23 mouse cellular contexts compared by ENCODE assay signal in genomic region chrX:155901742-155902141, GRCm38 (mm10).
DNase-seq lines count a peak whose midpoint lies in the region; ATAC-seq and TF ChIP-seq lines count a peak whose summit lies in the region.
"Had no signal": no experiment of that assay in that cellular context is flagged by ENCODE, and none has a peak within 500 bp of the region (broad histone marks: within the 10 kb centered on the region; RNA-seq: fewer than 3 reads in every experiment).

No protein-coding gene starts in this region.

- dilution Hi-C loops in CH12.LX (cut with MboI; ENCODE audit: extremely low pct_ligation_motif_present, extremely low pct_unique_long_range_greater_than_20kb, low sequenced_read_pairs): no loop called here

- no peak overlapping the region for H3K27ac ChIP-seq in CH12.LX (ENCODE audit: insufficient read depth, low read depth)
- H3K27ac ChIP-seq: forebrain, embryonic 13.5 days; heart, adult 2 months; heart, embryonic 15.5 days; hindbrain, embryonic 15.5 days had no signal

- intact Hi-C loops in heart, postnatal 14 days (cut with DNase I): no loop called here

- H3K4me2 ChIP-seq in CH12.LX (ENCODE audit: insufficient read depth, low read depth, poor library complexity, severe bottlenecking): no peak overlapping the region
- H3K4me2 ChIP-seq: forebrain, embryonic 13.5 days; heart, embryonic 11.5 days; heart, embryonic 15.5 days; hindbrain, embryonic 15.5 days had no signal

- no peaks in the 10 kb centered on the region for H3K4me1 ChIP-seq in CH12.LX (ENCODE audit: control insufficient read depth in 1 of 2, insufficient read depth in 2 of 2)
- H3K4me1 ChIP-seq: forebrain, embryonic 13.5 days; heart, embryonic 15.5 days; hindbrain, embryonic 15.5 days had no signal

- no peaks in the 10 kb centered on the region for H3K9me3 ChIP-seq in CH12.LX (replicated peaks; ENCODE audit: low read length)
- H3K9me3 ChIP-seq: forebrain, embryonic 13.5 days; heart, embryonic 15.5 days; hindbrain, embryonic 15.5 days had no signal

- in situ Hi-C loops in CH12.LX (cut with MboI; ENCODE audit: low pct_ligation_motif_present, low pct_unique_long_range_greater_than_20kb, low sequenced_read_pairs): no loop called here

- ATAC-seq in frontal cortex, adult (ENCODE audit: low TSS enrichment): peak; percentile 97
- 0 out of 2 replicates have a peak, but pooled peaks have one; percentile 29 for ATAC-seq in common myeloid progenitor, adult 5-6 weeks (replicated peaks; ENCODE audit: low read depth, poor library complexity, severe bottlenecking)
- ATAC-seq: CD4-positive, CD25-positive, alpha-beta regulatory T cell, adult 4 months; forebrain, embryonic 13.5 days; forebrain, postnatal 0 days; intestine, embryonic 16.5 days had no signal

- TF ChIP-seq POLR2A in CH12.LX (IDR thresholded peaks at IDR 0.05; ENCODE audit: low read depth, low read length): no peak

- H3K36me3 ChIP-seq in CH12.LX (replicated peaks in 1 of 2; ENCODE audit: control insufficient read depth in 1 of 2, insufficient read depth in 1 of 2, low read length in 1 of 2): no peaks in the 10 kb centered on the region
- H3K36me3 ChIP-seq: heart, embryonic 15.5 days; hindbrain, embryonic 15.5 days had no signal

- DNase-seq in frontal cortex, postnatal 36 days (ENCODE audit: low spot score in 2 of 2): no peak
- DNase-seq in CH12.LX (ENCODE audit: extremely low read depth): peak; percentile 35
- DNase-seq in telencephalon, adult 2 months (ENCODE audit: low read depth, low spot score): peak; percentile 18
- DNase-seq in lung, postnatal 4 days: no peak
- DNase-seq in heart, postnatal 14 days: no peak
- no peak for DNase-seq in embryo, embryonic 9.5 days (ENCODE audit: extremely low spot score)
- DNase-seq: adrenal gland, adult 2 months; adrenal gland, postnatal 25 days; B cell, adult 2 months; cerebellum, adult 8-10 months; cerebellum, postnatal 14 days; forebrain, postnatal 0 days; gastrocnemius, postnatal 36 days; heart, adult 2 months; kidney, adult 2 months had no signal

- no peak for TF ChIP-seq RAD21 in CH12.LX (IDR thresholded peaks at IDR 0.05; ENCODE audit: low read depth, low read length)

- H3K79me2 ChIP-seq in CH12.LX (replicated peaks; ENCODE audit: control insufficient read depth, extremely low read depth, insufficient read depth, poor library complexity, severe bottlenecking): no peaks in the 10 kb centered on the region

- no peak overlapping the region for H3K4me3 ChIP-seq in CH12.LX (replicated peaks in 1 of 3; ENCODE audit: low read depth in 2 of 3, low read length in 2 of 3, poor library complexity in 1 of 3)
- H3K4me3 ChIP-seq: forebrain, embryonic 13.5 days; heart, adult 2 months; heart, embryonic 15.5 days; hindbrain, embryonic 15.5 days had no signal

- TF ChIP-seq EP300 in CH12.LX (IDR thresholded peaks at IDR 0.05; ENCODE audit: low read length): no peak

- no peak overlapping the region for H3K9ac ChIP-seq in CH12.LX (ENCODE audit: insufficient read depth, low read depth)
- H3K9ac ChIP-seq: forebrain, embryonic 13.5 days; forebrain, postnatal 0 days; heart, embryonic 15.5 days; hindbrain, embryonic 15.5 days had no signal

- TF ChIP-seq CTCF in CH12.LX (conservative IDR thresholded peaks at IDR 0.05 in 1 of 2, IDR thresholded peaks at IDR 0.05 in 1 of 2; ENCODE audit: low read depth in 2 of 2, low read length in 2 of 2): no peak

- no peaks in the 10 kb centered on the region for H3K27me3 ChIP-seq in CH12.LX (replicated peaks)
- H3K27me3 ChIP-seq: forebrain, embryonic 13.5 days; heart, embryonic 15.5 days; hindbrain, embryonic 15.5 days had no signal

TF ChIP-seq in CH12.LX, 34 proteins besides CTCF, POLR2A, EP300 and RAD21:
- no peak for TF ChIP-seq IRF4 (IDR thresholded peaks at IDR 0.05; ENCODE audit: low read depth, low read length)
- TF ChIP-seq ZNF384 (IDR thresholded peaks at IDR 0.05; ENCODE audit: low read depth, low read length): no peak
- TF ChIP-seq KAT2A (IDR thresholded peaks at IDR 0.05; ENCODE audit: insufficient replicate concordance, low read length): no peak
- TF ChIP-seq MAX (IDR thresholded peaks at IDR 0.05; ENCODE audit: low read length): no peak
- no peak for TF ChIP-seq SIN3A (IDR thresholded peaks at IDR 0.05; ENCODE audit: low read length)
- TF ChIP-seq NELFE (IDR thresholded peaks at IDR 0.05; ENCODE audit: low read depth, low read length): no peak
- TF ChIP-seq MYC (IDR thresholded peaks at IDR 0.05; ENCODE audit: low read depth, low read length): no peak
- TF ChIP-seq POLR2AphosphoS2 (IDR thresholded peaks at IDR 0.05; ENCODE audit: low read depth, low read length): no peak
- no peak for TF ChIP-seq ELF1 (IDR thresholded peaks at IDR 0.05; ENCODE audit: low read depth, low read length)

Comparison
In these comparisons a context has a peak if more than half of its experiments do, and no peak if none do; other contexts are left out.
1. DNase-seq: peak in CH12.LX (single experiment) and telencephalon, adult 2 months (single experiment); none in frontal cortex, postnatal 36 days (0 of 2), lung, postnatal 4 days (0 of 2), heart, postnatal 14 days (0 of 2) and embryo, embryonic 9.5 days (single experiment).